In genomic region chr2:148029050-148029608, GRCm38 (mm10) we compare ENCODE assay signal across 28 mouse cellular contexts. TPM values are rescaled to one million over a fixed set of nuclear protein-coding genes. Genes with fewer than 3 reads are reported as not detected.
DNase-seq lines count a peak whose midpoint lies in the region; ATAC-seq and TF ChIP-seq lines count a peak whose summit lies in the region.
"Had no signal": no experiment of that assay in that cellular context is flagged by ENCODE, and none has a peak within 500 bp of the region (broad histone marks: within the 10 kb centered on the region; RNA-seq: fewer than 3 reads in every experiment).

No protein-coding gene starts in this region.

- ATAC-seq in intestine, embryonic 14.5 days (replicated peaks; ENCODE audit: low FRiP score, low TSS enrichment, low read depth) = no peak
- no peak for ATAC-seq in intestine, embryonic 15.5 days
- no peak for ATAC-seq in midbrain, postnatal 0 days (ENCODE audit: low FRiP score)
- ATAC-seq in embryonic facial prominence, embryonic 11.5 days (replicated peaks; ENCODE audit: insufficient number of reproducible peaks, low FRiP score, low TSS enrichment, low read depth) = no peak

- H3K4me2 ChIP-seq in intestine, embryonic 14.5 days (ENCODE audit: low read length) = no peak overlapping the region
- no peak overlapping the region for H3K4me2 ChIP-seq in intestine, embryonic 15.5 days (replicated peaks)
- H3K4me2 ChIP-seq in midbrain, postnatal 0 days (ENCODE audit: low read depth, low read length, poor library complexity, severe bottlenecking) = no peak overlapping the region
- H3K4me2 ChIP-seq in embryonic facial prominence, embryonic 11.5 days (ENCODE audit: low read depth, low read length) = no peak overlapping the region
- H3K4me2 ChIP-seq: heart, embryonic 11.5 days had no signal

- peaks cover 84% of the 10 kb centered on the region for H3K27me3 ChIP-seq in intestine, embryonic 14.5 days (replicated peaks; ENCODE audit: control insufficient read depth, insufficient read depth, low read length)
- peaks cover 46% of the 10 kb centered on the region for H3K27me3 ChIP-seq in intestine, embryonic 15.5 days (replicated peaks)
- peaks cover 99% of the 10 kb centered on the region for H3K27me3 ChIP-seq in midbrain, embryonic 10.5 days (ENCODE audit: low read depth, poor library complexity, severe bottlenecking)
- H3K27me3 ChIP-seq in midbrain, postnatal 0 days (ENCODE audit: insufficient read depth, low read length) = peaks cover 88% of the 10 kb centered on the region
- H3K27me3 ChIP-seq in embryonic facial prominence, embryonic 10.5 days (replicated peaks; ENCODE audit: low read depth, poor library complexity, severe bottlenecking) = peaks cover 98% of the 10 kb centered on the region
- peaks cover 70% of the 10 kb centered on the region for H3K27me3 ChIP-seq in embryonic facial prominence, embryonic 11.5 days (ENCODE audit: control insufficient read depth, insufficient read depth, low read length)

- H3K9me3 ChIP-seq in intestine, embryonic 14.5 days (ENCODE audit: control insufficient read depth, low read length) = no peaks in the 10 kb centered on the region
- H3K9me3 ChIP-seq in intestine, embryonic 15.5 days = no peaks in the 10 kb centered on the region
- H3K9me3 ChIP-seq in midbrain, embryonic 10.5 days (replicated peaks) = no peaks in the 10 kb centered on the region
- no peaks in the 10 kb centered on the region for H3K9me3 ChIP-seq in midbrain, postnatal 0 days (ENCODE audit: low read length)
- H3K9me3 ChIP-seq in embryonic facial prominence, embryonic 10.5 days = no peaks in the 10 kb centered on the region
- no peaks in the 10 kb centered on the region for H3K9me3 ChIP-seq in embryonic facial prominence, embryonic 11.5 days (replicated peaks; ENCODE audit: control insufficient read depth, low read length)
- H3K9me3 ChIP-seq: limb, embryonic 10.5 days had no signal

- no peak overlapping the region for H3K4me3 ChIP-seq in intestine, embryonic 14.5 days (ENCODE audit: low read depth, low read length)
- no peak overlapping the region for H3K4me3 ChIP-seq in intestine, embryonic 15.5 days (replicated peaks)
- no peak overlapping the region for H3K4me3 ChIP-seq in midbrain, embryonic 10.5 days
- no peak overlapping the region for H3K4me3 ChIP-seq in midbrain, postnatal 0 days (ENCODE audit: low read depth, low read length)
- no peak overlapping the region for H3K4me3 ChIP-seq in embryonic facial prominence, embryonic 10.5 days
- no peak overlapping the region for H3K4me3 ChIP-seq in embryonic facial prominence, embryonic 11.5 days (ENCODE audit: low read depth, low read length)
- H3K4me3 ChIP-seq: layer of hippocampus, adult 2 months; limb, embryonic 10.5 days had no signal

- no peak overlapping the region for H3K9ac ChIP-seq in intestine, embryonic 14.5 days (ENCODE audit: low read length)
- H3K9ac ChIP-seq in intestine, embryonic 15.5 days = no peak overlapping the region
- H3K9ac ChIP-seq in midbrain, postnatal 0 days (replicated peaks; ENCODE audit: low read length, poor library complexity, severe bottlenecking) = no peak overlapping the region
- no peak overlapping the region for H3K9ac ChIP-seq in embryonic facial prominence, embryonic 11.5 days (replicated peaks; ENCODE audit: low read length)
- H3K9ac ChIP-seq: liver, postnatal 0 days had no signal

- no peak for TF ChIP-seq CTCF in midbrain, postnatal 0 days (IDR thresholded peaks at IDR 0.05)

- DNase-seq in intestine, embryonic 14.5 days (ENCODE audit: low spot score) = peak; percentile 41
- no peak for DNase-seq in midbrain, embryonic 10.5 days (ENCODE audit: low spot score)
- DNase-seq in midbrain, postnatal 0 days (ENCODE audit: low spot score) = no peak
- DNase-seq in embryonic facial prominence, embryonic 10.5 days (ENCODE audit: low spot score) = peak; percentile 9
- DNase-seq in embryonic facial prominence, embryonic 11.5 days (ENCODE audit: low spot score) = peak; percentile 3
- no peak for DNase-seq in right cerebral cortex, postnatal 36 days (ENCODE audit: low spot score in 2 of 2)
- DNase-seq: adrenal gland, adult 2 months; cerebellum, adult 11-12 months; gastrocnemius, postnatal 10 days; kidney, adult 9 months; kidney, postnatal 14 days; liver; liver, postnatal 0 days; right cerebral cortex, postnatal 14 days; spleen, adult 18-20 months had no signal

- no peak overlapping the region for H3K27ac ChIP-seq in intestine, embryonic 14.5 days (ENCODE audit: low read depth)
- no peak overlapping the region for H3K27ac ChIP-seq in intestine, embryonic 15.5 days
- peak overlapping the region; percentile 77; the same call in 1 of the 2 replicates for H3K27ac ChIP-seq in midbrain, embryonic 10.5 days (replicated peaks)
- H3K27ac ChIP-seq in midbrain, postnatal 0 days (ENCODE audit: low read depth, low read length) = no peak overlapping the region
- H3K27ac ChIP-seq in embryonic facial prominence, embryonic 10.5 days (replicated peaks) = no peak overlapping the region
- H3K27ac ChIP-seq in embryonic facial prominence, embryonic 11.5 days (replicated peaks; ENCODE audit: low read depth, low read length) = no peak overlapping the region
- H3K27ac ChIP-seq: layer of hippocampus, adult 2 months; limb, embryonic 10.5 days had no signal

- no peaks in the 10 kb centered on the region for H3K36me3 ChIP-seq in intestine, embryonic 14.5 days (ENCODE audit: control insufficient read depth, insufficient read depth, low read length)
- no peaks in the 10 kb centered on the region for H3K36me3 ChIP-seq in intestine, embryonic 15.5 days
- H3K36me3 ChIP-seq in midbrain, embryonic 10.5 days = no peaks in the 10 kb centered on the region
- H3K36me3 ChIP-seq in midbrain, postnatal 0 days (ENCODE audit: insufficient read depth, low read length) = no peaks in the 10 kb centered on the region
- H3K36me3 ChIP-seq in embryonic facial prominence, embryonic 10.5 days (replicated peaks) = no peaks in the 10 kb centered on the region
- H3K36me3 ChIP-seq in embryonic facial prominence, embryonic 11.5 days (replicated peaks; ENCODE audit: control insufficient read depth, insufficient read depth, low read depth, low read length) = no peaks in the 10 kb centered on the region
- H3K36me3 ChIP-seq: limb, embryonic 10.5 days had no signal

- WGBS in intestine, embryonic 14.5 days = 33% methylated on average over 9 of the region's 9 CpGs
- 38% methylated on average over 9 of the region's 9 CpGs for WGBS in intestine, embryonic 15.5 days
- WGBS in midbrain, embryonic 10.5 days = 14% methylated on average over 9 of the region's 9 CpGs
- 10% methylated on average over 9 of the region's 9 CpGs for WGBS in midbrain, postnatal 0 days
- 16% methylated on average over 9 of the region's 9 CpGs for WGBS in embryonic facial prominence, embryonic 10.5 days
- 11% methylated on average over 9 of the region's 9 CpGs for WGBS in embryonic facial prominence, embryonic 11.5 days

- H3K4me1 ChIP-seq in intestine, embryonic 14.5 days (replicated peaks; ENCODE audit: control insufficient read depth, insufficient read depth, low read length) = no peaks in the 10 kb centered on the region
- no peaks in the 10 kb centered on the region for H3K4me1 ChIP-seq in intestine, embryonic 15.5 days (replicated peaks)
- H3K4me1 ChIP-seq in midbrain, embryonic 10.5 days = peaks cover 45% of the 10 kb centered on the region
- H3K4me1 ChIP-seq in midbrain, postnatal 0 days (ENCODE audit: insufficient read depth, low read length) = no peaks in the 10 kb centered on the region
- H3K4me1 ChIP-seq in embryonic facial prominence, embryonic 10.5 days = peaks cover 5% of the 10 kb centered on the region; the same call in 1 of the 2 replicates
- H3K4me1 ChIP-seq in embryonic facial prominence, embryonic 11.5 days (ENCODE audit: control insufficient read depth, insufficient read depth, low read length) = no peaks in the 10 kb centered on the region

RNA-seq across cellular contexts. Expression of gene Foxa2, which starts 17.6 kb away (rescaled TPM):
- polyA plus RNA-seq in intestine, embryonic 14.5 days (2014; fragmentation: Nextera tagmentation; extraction: Ambion mirVana) = 2.6 and 6.5 TPM in 2 replicates
- polyA plus RNA-seq in intestine, embryonic 15.5 days (2015; fragmentation: Nextera tagmentation; extraction: Ambion mirVana) = 5.4 and 5.8 TPM in 2 replicates
- polyA plus RNA-seq in midbrain, embryonic 10.5 days (2016; fragmentation: Nextera tagmentation; extraction: Ambion mirVana) = 10.4 and 12.1 TPM in 2 replicates
- 7.0 and 11.1 TPM in 2 replicates for total RNA-seq in midbrain, postnatal 0 days (2014; rRNA removed)
- polyA plus RNA-seq in midbrain, postnatal 0 days (2015; fragmentation: Nextera tagmentation; extraction: Ambion mirVana) = 2.7 and 3.3 TPM in 2 replicates
- 1.8 and 2.4 TPM in 2 replicates for polyA plus RNA-seq in embryonic facial prominence, embryonic 10.5 days (2016; fragmentation: Nextera tagmentation; extraction: Ambion mirVana)
- 1.6 and 1.9 TPM in 2 replicates for polyA plus RNA-seq in embryonic facial prominence, embryonic 11.5 days (2014; fragmentation: Nextera tagmentation; extraction: Ambion mirVana)
- total RNA-seq: adrenal gland, adult 2 months; gastrocnemius, postnatal 10 days; granulocyte monocyte progenitor cell, adult 5-6 weeks; hematopoietic stem cell, adult 5-6 weeks; layer of hippocampus, adult 2 months; layer of hippocampus, postnatal 25 days; megakaryocyte progenitor cell, adult 5-6 weeks; MEL; monocyte, adult 5-6 weeks; neutrophil, adult 5-6 weeks had no signal
- polyA plus RNA-seq: cortical plate, adult 2 months; heart, postnatal 0 days; limb, embryonic 10.5 days had no signal

Comparison
In these comparisons a context has a peak if more than half of its experiments do, and no peak if none do; other contexts are left out.
1. DNase-seq: peak in intestine, embryonic 14.5 days (single experiment), embryonic facial prominence, embryonic 10.5 days (single experiment) and embryonic facial prominence, embryonic 11.5 days (single experiment); none in midbrain, embryonic 10.5 days (single experiment), midbrain, postnatal 0 days (single experiment) and right cerebral cortex, postnatal 36 days (0 of 2).